Mouse (Mus musculus): ENCODE measurements around the gene Apoa2.

Apoa2 gene

DNA sequence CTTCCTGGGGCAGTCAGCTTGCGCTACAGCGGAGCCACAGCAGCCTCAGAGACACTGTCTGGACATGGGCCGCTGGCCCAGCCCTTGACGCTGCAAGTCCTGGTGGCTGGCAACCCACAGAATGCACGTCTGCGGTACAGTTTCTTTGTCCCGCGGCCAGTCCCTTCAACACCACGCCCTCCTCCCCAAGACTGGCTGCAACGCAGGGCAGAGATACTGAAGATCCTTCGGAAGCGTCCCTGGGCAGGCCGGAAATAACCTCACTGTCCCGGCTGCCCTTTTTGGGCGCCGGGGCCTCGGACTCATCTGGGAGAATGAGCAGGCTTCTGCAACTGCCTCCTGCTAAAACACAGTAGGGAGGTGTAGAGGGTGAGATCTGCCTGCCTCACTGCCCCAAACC is 34.1 kb downstream of the Apoa2 start:
- DNase-seq (ENCODE audit: low read depth, low spot score), result no peak

DNA sequence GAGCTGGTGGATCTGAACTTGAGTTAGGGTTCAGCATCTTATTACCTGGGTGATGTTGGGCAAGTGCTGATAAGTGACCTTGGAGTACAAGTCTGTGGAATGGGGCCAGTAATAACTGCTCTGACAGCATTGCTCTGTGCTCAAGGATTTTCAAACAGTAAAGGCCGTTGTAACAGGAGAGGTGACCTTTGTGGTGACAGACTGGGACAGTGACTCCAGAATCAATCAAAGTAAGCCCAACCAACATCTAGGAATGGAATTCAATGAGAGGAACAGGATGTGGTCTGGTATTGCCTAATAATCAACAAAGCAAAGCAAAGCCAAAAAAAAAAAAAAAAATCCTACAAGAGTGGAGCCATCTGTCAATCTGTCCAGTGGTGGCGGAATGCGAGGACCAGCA is 35.5 kb downstream of the Apoa2 start:
- DNase-seq (ENCODE audit: low read depth, low spot score), result no peak

DNA sequence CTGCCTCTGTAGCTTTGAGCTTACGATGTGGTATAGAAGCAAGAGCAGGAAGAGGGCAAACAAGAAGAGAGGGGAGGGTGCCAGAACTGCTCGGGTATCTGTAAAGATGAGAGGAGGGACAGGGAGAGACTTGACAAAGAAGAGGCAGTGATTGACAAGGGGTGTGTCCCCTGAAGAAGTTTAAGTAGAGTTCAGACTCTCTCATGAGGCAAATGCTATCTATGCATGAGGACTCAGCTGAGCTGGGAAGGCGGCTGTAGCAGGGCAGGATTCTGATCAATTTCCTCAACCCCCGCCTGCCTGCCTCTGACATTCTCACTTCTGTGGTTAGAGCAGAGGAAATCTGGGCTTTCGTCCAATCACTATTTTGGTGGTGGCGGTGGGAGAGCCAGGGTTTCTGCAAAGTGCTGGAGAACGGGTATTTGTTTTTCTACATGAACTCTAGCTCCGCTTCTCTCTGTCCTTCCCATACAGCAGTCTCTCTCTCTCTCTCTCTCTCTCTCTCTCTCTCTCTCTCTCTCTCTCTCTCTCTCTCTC is 37.8 kb downstream of the Apoa2 start:
- peak; percentile 49 for DNase-seq (ENCODE audit: low read depth, low spot score)

DNA sequence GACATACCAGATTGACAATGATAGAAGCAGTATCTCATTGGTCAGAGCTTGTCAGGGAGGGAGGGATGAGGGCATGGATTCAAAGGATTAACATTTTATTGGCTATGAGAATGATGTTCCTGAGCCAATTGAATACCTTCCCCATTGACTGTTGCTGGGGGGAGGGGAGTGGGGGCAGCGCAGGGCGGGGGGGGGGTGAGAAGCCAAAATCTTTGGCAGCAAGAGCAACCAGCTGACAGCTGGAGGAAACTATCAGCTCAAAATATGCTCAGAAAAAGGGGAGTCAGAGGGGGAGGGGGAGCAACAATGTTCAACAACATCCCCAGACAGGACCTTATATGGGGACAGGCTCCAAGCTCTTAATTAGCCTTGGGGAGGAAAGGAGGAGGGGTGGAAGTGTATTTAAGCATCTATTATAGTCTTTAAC is 38.3 kb downstream of the Apoa2 start:
- DNase-seq (ENCODE audit: low read depth, low spot score), result no peak

DNA sequence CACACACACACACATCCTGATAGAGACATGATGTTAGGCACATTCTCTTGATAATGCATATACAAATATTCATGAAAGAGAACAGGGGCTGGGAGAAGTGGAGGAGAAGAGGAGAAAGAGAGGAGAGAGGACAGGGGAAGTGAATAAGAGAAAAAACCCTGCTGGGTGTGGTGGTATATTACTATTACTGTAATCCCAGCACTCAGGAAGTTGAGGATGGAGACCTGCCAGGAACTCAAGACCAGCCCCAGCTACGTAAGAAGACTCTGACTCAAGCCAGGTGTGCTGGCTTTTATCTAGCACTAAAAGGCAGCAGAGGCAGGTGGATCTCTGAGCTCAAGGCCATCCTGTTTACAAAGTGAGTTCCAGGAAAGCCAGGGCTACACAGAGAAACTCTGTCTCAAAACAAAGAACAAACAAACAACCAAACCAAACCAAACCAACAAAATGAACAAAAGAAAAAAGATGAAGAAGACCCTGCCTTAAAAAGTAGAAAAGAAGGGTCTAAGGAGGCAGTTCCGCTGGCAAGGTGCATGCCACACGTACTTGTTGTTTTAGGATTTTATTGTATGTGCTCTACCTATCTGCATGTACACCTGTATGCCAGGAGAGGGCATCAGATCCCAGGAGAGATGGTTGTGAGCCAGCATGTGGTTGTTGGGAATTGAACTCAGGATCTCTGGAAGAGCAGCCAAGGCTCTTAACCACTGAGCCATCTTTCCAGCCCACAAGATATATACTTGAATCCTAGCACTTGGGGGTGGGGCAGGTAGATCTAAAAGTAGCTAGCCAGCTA is 39.0 kb downstream of the Apoa2 start:
- DNase-seq (ENCODE audit: low read depth, low spot score), result no peak

DNA sequence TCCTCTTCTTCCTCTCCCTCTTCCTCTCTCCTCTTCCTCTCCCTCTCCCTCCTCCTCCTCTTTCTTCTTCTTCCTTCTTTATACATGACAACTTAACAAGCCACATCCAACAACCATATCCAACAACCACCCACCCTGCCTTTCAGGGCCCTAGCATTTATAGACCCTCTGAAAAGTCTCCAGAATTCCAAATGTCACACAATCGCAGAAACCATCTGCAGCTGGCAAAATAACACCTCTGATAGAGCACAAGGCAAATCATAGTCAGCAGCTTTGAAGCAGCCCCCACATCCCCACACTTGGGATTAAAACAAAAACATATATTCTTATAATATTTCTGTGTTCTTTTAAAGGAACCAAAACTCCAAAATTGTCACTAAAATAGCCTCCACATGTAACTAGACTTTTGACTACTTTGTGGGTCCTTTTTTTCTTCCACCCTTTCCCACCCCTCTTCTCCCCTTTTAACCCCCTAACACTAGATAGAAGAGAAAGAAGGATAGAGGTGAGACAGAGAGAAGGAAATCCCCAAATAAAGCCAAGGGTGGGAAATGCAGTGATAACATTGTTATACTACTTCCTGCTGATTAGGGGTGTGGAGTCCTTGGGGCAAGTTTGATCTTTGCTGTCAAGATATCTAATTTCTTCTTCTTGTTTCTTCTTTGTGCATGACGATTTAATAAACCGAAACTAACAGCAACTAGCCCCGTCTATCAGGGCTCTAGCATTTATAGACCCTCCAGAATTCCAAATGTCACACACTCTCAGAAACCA is 41.3 kb downstream of the Apoa2 start:
- DNase-seq (ENCODE audit: low read depth, low spot score), result no peak

DNA sequence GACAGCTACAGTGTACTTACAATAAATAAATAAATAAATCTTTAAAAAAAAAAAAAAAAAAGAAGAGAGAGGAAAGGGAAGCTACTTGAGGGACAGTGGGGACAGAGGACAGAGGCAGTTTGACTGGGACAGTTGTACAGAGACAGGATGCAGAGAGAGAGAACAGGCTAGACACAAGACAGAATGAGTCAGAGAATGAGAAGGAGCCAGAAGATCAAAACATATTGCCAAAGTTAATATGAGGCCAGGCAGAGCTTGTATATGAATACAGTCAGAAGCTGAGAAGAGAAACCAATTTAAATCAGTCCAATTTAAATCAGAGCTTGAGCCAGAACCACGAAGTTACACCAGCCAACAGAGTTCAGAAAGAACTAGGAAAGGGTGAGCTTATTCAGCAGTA is 43.5 kb downstream of the Apoa2 start:
- DNase-seq (ENCODE audit: low read depth, low spot score), result no peak

DNA sequence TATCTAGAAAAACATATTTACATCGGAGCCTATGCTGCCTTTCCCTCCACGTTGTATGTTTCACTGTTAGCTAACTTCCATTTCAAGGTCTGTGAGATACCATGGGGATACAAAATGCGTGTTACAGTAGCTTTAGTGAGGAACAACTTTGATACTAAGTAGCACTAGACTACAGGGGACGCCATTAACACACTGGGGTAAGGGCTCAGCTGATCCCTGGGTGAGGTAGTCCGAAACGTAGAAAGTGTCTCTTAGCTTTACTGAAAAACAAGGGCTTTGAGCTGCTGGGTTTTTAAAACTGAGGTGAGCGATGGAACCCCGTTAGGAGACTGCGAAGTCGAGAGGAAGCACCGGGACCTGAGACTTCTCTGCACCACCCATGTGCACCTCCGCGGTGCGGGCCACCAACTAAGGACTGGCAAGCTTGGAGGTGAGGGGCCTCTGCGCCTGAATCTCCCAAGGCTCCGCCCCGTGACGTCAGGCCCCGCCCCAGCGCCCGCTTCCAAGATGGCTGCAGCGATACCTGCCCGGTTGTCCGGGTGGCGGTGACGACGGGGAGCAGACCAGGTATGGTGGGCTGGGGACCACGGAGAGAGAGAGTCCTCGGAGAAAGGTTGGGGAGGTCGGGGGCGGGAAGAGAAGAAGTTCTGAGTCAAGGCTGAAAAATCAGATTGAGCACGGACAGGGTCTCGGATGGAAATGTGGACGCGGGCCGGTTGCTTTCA is 45.2 kb downstream of the Apoa2 start, which contains the start of gene B4galt3:
TSS of gene B4galt3 (plus strand) at position 481 of the 725 bp plus-strand sequence.
- DNase-seq (ENCODE audit: low read depth, low spot score), result peak; percentile 96

DNA sequence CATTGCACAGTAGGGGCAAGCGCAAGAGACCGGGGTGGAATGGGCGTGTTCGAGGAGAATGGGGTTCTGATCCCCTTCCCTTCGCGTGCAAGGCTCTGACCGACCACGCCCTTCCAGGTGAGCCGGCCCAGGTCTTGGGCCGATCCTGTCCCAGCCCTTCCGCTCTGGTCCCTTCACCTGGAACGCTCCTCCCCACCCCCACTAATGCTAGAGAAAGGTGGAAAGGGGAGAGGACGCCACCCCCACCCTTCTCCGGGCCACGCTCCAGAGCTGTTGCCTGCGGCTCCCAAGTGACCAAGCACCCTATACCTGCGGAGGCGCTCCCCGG is 45.7 kb downstream of the Apoa2 start:
- no peak for DNase-seq (ENCODE audit: low read depth, low spot score)

DNA sequence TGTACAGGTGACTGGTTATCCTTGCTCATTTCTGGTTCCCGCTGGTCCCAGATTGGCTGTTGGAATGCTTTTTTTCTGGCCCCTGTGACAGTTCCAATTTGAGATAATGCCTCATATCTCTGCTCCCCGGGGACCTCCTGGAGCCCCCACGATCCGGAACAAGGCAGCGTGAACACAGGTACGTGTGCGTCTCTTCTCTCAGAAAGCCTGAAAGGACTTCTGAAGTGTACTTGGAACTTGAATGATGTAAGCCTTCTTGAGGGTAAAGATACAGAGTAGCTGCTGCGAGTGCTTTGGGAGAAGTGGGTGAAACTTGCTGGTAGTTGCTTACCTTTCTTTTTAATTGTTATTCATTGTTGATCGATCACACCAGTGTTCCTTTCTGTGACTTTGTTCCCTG is 46.3 kb downstream of the Apoa2 start:
- DNase-seq (ENCODE audit: low read depth, low spot score), result no peak

DNA sequence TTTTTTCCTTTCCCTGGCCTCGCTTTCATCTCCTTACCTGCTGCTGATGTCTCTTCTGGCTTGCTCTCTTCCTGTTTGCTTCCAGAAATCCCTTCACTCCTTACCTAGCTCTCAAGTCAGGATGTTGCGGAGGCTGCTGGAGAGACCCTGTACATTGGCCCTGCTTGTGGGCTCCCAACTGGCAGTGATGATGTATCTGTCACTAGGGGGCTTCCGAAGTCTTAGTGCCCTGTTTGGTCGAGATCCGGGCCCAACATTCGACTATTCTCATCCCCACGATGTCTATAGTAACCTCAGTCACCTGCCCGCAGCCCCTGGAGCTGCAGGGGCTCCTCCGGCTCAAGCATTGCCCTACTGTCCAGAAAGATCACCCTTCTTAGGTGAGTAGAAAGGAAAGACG is 46.8 kb downstream of the Apoa2 start:
- DNase-seq (ENCODE audit: low read depth, low spot score), result no peak

DNA sequence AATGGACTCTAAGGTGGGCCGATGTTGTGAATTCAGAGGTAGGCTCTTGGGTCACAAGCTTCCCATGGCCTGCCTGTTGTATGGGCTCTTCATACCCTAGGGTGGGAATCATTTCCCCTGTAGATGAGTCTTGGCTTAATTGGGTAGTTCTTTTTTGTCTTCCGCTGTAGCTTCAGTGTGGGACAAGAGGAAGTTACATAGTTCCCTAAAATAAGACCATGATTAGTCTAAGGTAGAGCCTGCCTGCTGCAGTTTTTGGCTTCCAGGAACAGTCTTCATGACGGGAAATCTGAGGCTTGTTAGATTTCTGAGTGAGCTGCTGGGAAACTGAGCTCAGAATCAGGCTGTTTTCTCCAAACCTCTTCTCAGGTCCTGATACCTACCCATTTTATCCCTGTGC is 47.2 kb downstream of the Apoa2 start:
- DNase-seq (ENCODE audit: low read depth, low spot score), result no peak

DNA sequence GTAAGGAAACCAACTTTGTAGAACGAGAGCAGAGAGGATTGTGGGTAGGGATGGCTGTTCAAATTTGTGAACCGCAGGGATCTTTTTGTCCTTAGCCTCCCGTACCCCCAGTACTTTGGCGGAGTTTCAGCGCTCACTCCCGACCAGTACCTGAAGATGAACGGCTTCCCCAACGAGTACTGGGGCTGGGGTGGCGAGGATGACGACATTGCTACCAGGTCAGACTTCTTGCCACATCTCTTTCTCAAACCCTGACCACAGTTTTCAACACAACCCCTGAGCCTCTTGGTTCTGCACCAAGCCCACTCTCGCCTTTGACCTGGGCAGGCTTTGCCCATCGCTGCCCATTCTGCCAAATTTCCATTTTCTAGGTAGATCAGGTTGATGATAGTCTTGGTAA is 49.3 kb downstream of the Apoa2 start:
- no peak for DNase-seq (ENCODE audit: low read depth, low spot score)

DNA sequence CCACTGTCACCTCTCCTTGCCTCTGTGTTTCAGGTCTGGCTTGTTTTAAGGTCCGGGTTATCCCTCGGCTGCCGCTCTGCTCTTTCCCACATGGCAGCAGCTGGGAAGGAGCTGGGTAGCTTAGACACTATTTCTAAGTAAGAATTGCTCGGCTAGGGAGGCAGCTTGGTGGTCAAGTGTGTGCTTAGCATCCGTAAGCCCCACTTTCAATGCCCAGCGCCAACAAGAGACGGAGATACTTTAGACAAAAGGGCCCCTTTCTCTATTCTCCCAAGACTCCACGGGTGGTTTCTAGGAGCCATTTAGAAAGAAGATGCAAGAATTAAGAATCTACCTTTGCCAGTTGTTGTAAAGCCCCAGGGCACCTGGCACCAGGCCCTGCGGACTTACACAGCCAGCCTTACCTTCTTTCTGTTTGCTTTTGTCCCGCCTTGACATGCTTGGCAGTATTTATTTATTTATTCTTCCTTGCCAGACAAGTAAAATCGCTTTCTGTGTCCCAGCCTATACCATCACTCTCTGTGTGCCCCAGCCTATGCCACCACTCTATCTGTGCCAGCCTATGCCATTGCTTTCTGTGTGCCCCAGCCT is 50.4 kb downstream of the Apoa2 start:
- no peak for DNase-seq (ENCODE audit: low read depth, low spot score)
